Mouse (Mus musculus) kidney, embryonic 15.5 days (tissue): Measurements from ENCODE around the gene Pea15a. TPM values are rescaled to one million over a fixed set of nuclear protein-coding genes. Genes with fewer than 3 reads are reported as not detected.

Source experiments
- ATAC-seq: fragments of 200-750 bp; cut with Nextera tagmentation; replicated peaks from 2 replicates; pipeline ENCODE4 v1.8.0; 2017; ENCODE audit warnings: moderate TSS enrichment; ENCODE audit not compliant: low FRiP score
- H3K27ac ChIP-seq: fragments of 300-500 bp; sonication (generic); 2 replicates; pipeline ENCODE4 v1.5.1; 2015; ENCODE audit warnings: mild to moderate bottlenecking, inconsistent platforms
- H3K27me3 ChIP-seq: fragments of 300-500 bp; sonication (generic); 2 replicates; pipeline ENCODE4 v1.6.1; 2015; ENCODE audit warnings: inconsistent platforms
- H3K36me3 ChIP-seq: fragments of 300-500 bp; sonication (generic); 2 replicates; pipeline ENCODE4 v1.6.1; 2015; ENCODE audit warnings: inconsistent platforms
- H3K4me1 ChIP-seq: fragments of 300-500 bp; sonication (generic); 2 replicates; pipeline ENCODE4 v1.6.1; 2015; ENCODE audit warnings: inconsistent platforms
- H3K4me2 ChIP-seq: fragments of 300-500 bp; sonication (generic); 2 replicates; pipeline ENCODE4 v1.6.1; 2015; ENCODE audit warnings: moderate library complexity, mild to moderate bottlenecking, inconsistent platforms
- H3K4me3 ChIP-seq: fragments of 300-500 bp; sonication (generic); replicated peaks from 2 replicates; pipeline ENCODE4 v1.5.1; 2015; ENCODE audit warnings: mild to moderate bottlenecking, inconsistent platforms
- H3K9ac ChIP-seq: fragments of 300-500 bp; sonication (generic); 2 replicates; pipeline ENCODE4 v1.6.1; 2015; ENCODE audit warnings: mild to moderate bottlenecking, inconsistent platforms
- H3K9me3 ChIP-seq: fragments of 300-500 bp; sonication (generic); replicated peaks from 2 replicates; pipeline ENCODE4 v1.6.1; 2016; ENCODE audit warnings: inconsistent platforms
- WGBS: fragments of 180-500 bp; shearing (Covaris S2); methylation state at CpG from one replicate; pipeline ENCODE4 v1.1.7; 2015; ENCODE audit warnings: mixed read lengths; 5-methylcytosine and 5-hydroxymethylcytosine counted together
- polyA plus RNA-seq: library from polyadenylated mRNA; unstranded; fragments of >200 nt; fragmentation: Nextera tagmentation; extraction: Ambion mirVana; gene quantifications from 2 replicates; pipeline ENCODE4 v1.2.1, GENCODE M21; 2015

Gene Pea15a
- polyA plus RNA-seq, 1 experiment from 2014 or later, result 124 TPM

- ATAC-seq, result no peak; the same call in 1 of the 2 replicates
- WGBS, result 72% methylated on average over 4 of the region's 4 CpGs
- no peaks in the 10 kb centered on the region for H3K27me3 ChIP-seq
- H3K4me1 ChIP-seq, result no peaks in the 10 kb centered on the region
- H3K9me3 ChIP-seq, result no peaks in the 10 kb centered on the region
- H3K36me3 ChIP-seq, result peaks cover 90% of the 10 kb centered on the region
- H3K4me3 ChIP-seq, result no peak overlapping the region
- H3K27ac ChIP-seq, result no peak overlapping the region
- H3K9ac ChIP-seq, result no peak overlapping the region
- H3K4me2 ChIP-seq, result no peak overlapping the region
These were observed 17.7 kb downstream of the Pea15a start for GRCm38 (mm10) chr1:172188891-172189290.

DNA sequence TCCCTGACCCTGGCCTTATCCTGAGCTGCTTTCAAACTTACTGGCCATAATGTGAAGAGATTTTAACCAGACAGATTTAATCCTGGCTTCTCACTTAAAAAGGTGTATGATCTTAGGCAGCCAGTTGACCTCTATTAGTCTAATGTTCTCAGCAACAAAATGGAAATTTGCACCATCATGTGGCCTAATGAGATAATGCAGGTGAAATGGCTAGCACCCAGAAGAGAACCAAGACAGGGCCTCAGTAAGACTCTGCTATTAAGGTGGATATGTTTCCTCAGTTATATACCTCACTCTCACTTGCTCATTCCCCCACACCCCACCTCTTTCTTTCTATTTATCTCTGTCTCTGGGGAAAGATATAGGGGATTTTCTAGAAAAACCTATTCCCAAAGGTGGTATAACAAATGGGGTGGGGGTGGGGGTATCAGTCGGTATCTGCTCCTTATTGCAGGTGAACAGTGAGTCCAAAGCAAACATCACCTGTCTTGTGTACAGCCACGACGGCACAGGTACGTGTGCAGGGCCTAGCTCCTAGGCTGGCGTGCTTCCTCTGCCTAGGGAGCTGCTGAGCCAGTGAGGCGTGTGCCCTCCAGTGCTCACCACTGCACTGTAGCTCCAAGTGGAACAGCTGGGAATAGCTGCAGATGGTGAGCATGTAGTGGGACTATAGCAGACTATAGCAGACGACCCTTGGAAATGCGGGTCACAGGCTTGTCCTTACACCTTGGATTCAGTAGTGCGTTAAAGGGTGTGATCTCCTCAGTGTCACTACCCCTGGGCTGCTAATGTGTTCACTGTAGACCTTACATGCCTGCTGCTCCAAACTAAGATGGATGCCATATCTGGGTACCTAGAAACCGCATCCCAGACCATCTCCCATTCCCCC lies 20.0 kb downstream of the Pea15a start:
- H3K4me1 ChIP-seq, result no peaks in the 10 kb centered on the region
- H3K27me3 ChIP-seq, result no peaks in the 10 kb centered on the region
- no peak overlapping the region for H3K4me3 ChIP-seq
- H3K4me2 ChIP-seq, result no peak overlapping the region
- peaks cover 87% of the 10 kb centered on the region for H3K36me3 ChIP-seq
- no peak overlapping the region for H3K27ac ChIP-seq
- H3K9ac ChIP-seq, result no peak overlapping the region
- 96% methylated on average over 10 of the region's 10 CpGs for WGBS
- H3K9me3 ChIP-seq, result no peaks in the 10 kb centered on the region
- ATAC-seq, result no peak

GRCm38 (mm10) chr1:172183915-172184314 lies 22.7 kb downstream of the Pea15a start:
- no peak for ATAC-seq
- H3K4me1 ChIP-seq, result 0 out of 2 replicates have a peak, but pooled peaks cover 4% of the 10 kb centered on the region
- peaks cover 86% of the 10 kb centered on the region for H3K36me3 ChIP-seq
- H3K4me2 ChIP-seq, result no peak overlapping the region
- H3K4me3 ChIP-seq, result no peak overlapping the region
- H3K9ac ChIP-seq, result no peak overlapping the region
- no peak overlapping the region for H3K27ac ChIP-seq
- H3K27me3 ChIP-seq, result no peaks in the 10 kb centered on the region
- H3K9me3 ChIP-seq, result no peaks in the 10 kb centered on the region

- no peak overlapping the region for H3K4me3 ChIP-seq
- 0 out of 2 replicates have a peak, but pooled peaks cover 4% of the 10 kb centered on the region for H3K4me1 ChIP-seq
- no peak overlapping the region for H3K9ac ChIP-seq
- H3K27me3 ChIP-seq, result no peaks in the 10 kb centered on the region
- WGBS, result 99% methylated on average over 6 of the region's 6 CpGs
- no peak overlapping the region for H3K27ac ChIP-seq
- ATAC-seq, result no peak
- H3K36me3 ChIP-seq, result peaks cover 86% of the 10 kb centered on the region
- no peak overlapping the region for H3K4me2 ChIP-seq
- no peaks in the 10 kb centered on the region for H3K9me3 ChIP-seq
These were observed 23.5 kb downstream of the Pea15a start for GRCm38 (mm10) chr1:172183056-172183455.

- no peak overlapping the region for H3K4me3 ChIP-seq
- peaks cover 84% of the 10 kb centered on the region for H3K36me3 ChIP-seq
These were observed 24.8 kb downstream of the Pea15a start for GRCm38 (mm10) chr1:172181777-172182176.

DNA sequence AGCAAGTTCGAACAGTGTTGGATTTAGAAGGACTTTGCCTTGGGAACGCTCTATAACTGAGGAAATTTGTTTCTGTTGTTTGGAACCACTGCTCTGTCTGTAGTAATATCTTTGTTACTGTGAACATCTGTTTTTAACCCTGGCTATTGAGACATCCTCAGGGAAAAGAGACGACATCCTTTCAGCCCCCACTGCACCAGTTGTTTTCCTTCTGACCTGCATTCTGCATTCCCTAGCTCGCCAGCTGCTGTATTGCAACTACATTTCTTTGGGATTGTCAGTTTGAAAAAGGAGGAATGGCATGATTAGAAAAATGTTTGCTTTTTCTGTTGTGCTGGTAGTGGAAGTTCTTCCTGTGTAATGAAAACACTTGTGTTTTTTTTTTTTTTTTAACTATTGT lies 25.7 kb downstream of the Pea15a start:
- Histone ChIP-seq H3K9me3 (no peaks in the 10 kb centered on the region), H3K36me3 (peaks cover 82% of the 10 kb centered on the region), H3K4me2 (no peak overlapping the region), H3K4me1 (0 out of 2 replicates have a peak, but pooled peaks cover 4% of the 10 kb centered on the region), H3K27ac (0 out of 2 replicates have a peak overlapping the region, but pooled peaks have one; percentile 5), H3K4me3 (no peak overlapping the region), H3K27me3 (no peaks in the 10 kb centered on the region), H3K9ac (no peak overlapping the region)
- WGBS, result 36% methylated on average over 4 of the region's 4 CpGs
- ATAC-seq, result no peak

More at GRCm38 (mm10) chr1:172181777-172182176, 24.8 kb downstream of the Pea15a start:
- no peak for ATAC-seq
- no peaks in the 10 kb centered on the region for H3K9me3 ChIP-seq
- H3K27ac ChIP-seq, result no peak overlapping the region
- H3K4me2 ChIP-seq, result no peak overlapping the region
- 0 out of 2 replicates have a peak, but pooled peaks cover 4% of the 10 kb centered on the region for H3K4me1 ChIP-seq
- H3K9ac ChIP-seq, result no peak overlapping the region
- no peaks in the 10 kb centered on the region for H3K27me3 ChIP-seq
- WGBS, result 91% methylated on average over 3 of the region's 3 CpGs

GRCm38 (mm10) chr1:172179102-172179501 lies 27.5 kb downstream of the Pea15a start:
- H3K9ac ChIP-seq, result no peak overlapping the region
- no peaks in the 10 kb centered on the region for H3K27me3 ChIP-seq
- H3K9me3 ChIP-seq, result no peaks in the 10 kb centered on the region
- 50% methylated on average over 7 of the region's 7 CpGs for WGBS
- H3K27ac ChIP-seq, result no peak overlapping the region
- peaks cover 83% of the 10 kb centered on the region for H3K36me3 ChIP-seq
- no peak overlapping the region for H3K4me3 ChIP-seq
- H3K4me2 ChIP-seq, result no peak overlapping the region
- ATAC-seq, result no peak
- H3K4me1 ChIP-seq, result 0 out of 2 replicates have a peak, but pooled peaks cover 4% of the 10 kb centered on the region

- no peak for ATAC-seq
- Histone ChIP-seq H3K9me3 (no peaks in the 10 kb centered on the region), H3K27ac (no peak overlapping the region), H3K9ac (no peak overlapping the region), H3K4me3 (no peak overlapping the region), H3K4me1 (0 out of 2 replicates have a peak, but pooled peaks cover 4% of the 10 kb centered on the region), H3K36me3 (peaks cover 91% of the 10 kb centered on the region), H3K27me3 (no peaks in the 10 kb centered on the region), H3K4me2 (no peak overlapping the region)
- WGBS, result 89% methylated on average over 7 of the region's 7 CpGs
These were observed 28.8 kb downstream of the Pea15a start for GRCm38 (mm10) chr1:172177791-172178190.

- peaks cover 90% of the 10 kb centered on the region for H3K36me3 ChIP-seq
- H3K4me3 ChIP-seq, result no peak overlapping the region
- H3K9ac ChIP-seq, result no peak overlapping the region
- ATAC-seq, result no peak
- no peaks in the 10 kb centered on the region for H3K27me3 ChIP-seq
- H3K27ac ChIP-seq, result no peak overlapping the region
- no peaks in the 10 kb centered on the region for H3K9me3 ChIP-seq
- H3K4me2 ChIP-seq, result no peak overlapping the region
- 72% methylated on average over 5 of the region's 5 CpGs for WGBS
- peaks cover 6% of the 10 kb centered on the region for H3K4me1 ChIP-seq
These were observed 33.4 kb downstream of the Pea15a start for GRCm38 (mm10) chr1:172173181-172173580.

GRCm38 (mm10) chr1:172172381-172172780 lies 34.2 kb downstream of the Pea15a start:
- WGBS, result 69% methylated on average over 21 of the region's 21 CpGs
- Histone ChIP-seq H3K27ac (no peak overlapping the region), H3K36me3 (peaks cover 90% of the 10 kb centered on the region), H3K9me3 (no peaks in the 10 kb centered on the region), H3K27me3 (no peaks in the 10 kb centered on the region), H3K4me1 (peaks cover 14% of the 10 kb centered on the region), H3K9ac (no peak overlapping the region), H3K4me2 (no peak overlapping the region), H3K4me3 (no peak overlapping the region)
- peak; percentile 27; the same call in 1 of the 2 replicates for ATAC-seq

DNA sequence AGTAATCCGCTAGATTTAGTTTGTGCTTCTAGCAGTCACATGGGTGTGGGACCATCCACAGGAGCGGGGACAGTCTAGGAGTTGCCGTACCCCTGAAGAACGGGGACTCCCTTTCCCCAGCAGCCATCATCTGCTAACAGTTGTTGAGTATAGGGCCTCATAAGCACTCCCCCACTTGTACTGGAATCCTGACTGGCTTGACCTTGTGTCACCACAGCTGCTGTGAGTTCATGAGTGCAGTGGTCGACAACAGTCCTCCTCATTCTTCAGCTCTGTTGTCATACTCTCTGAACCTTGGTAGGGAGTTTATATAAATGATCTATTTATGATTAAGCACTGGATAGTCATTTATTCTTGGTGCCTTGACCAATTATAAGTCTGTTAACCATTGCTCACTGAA lies 36.8 kb downstream of the Pea15a start:
- no peak overlapping the region for H3K27ac ChIP-seq
- H3K9me3 ChIP-seq, result no peaks in the 10 kb centered on the region
- 86% methylated on average over 5 of the region's 5 CpGs for WGBS
- peaks cover 94% of the 10 kb centered on the region for H3K36me3 ChIP-seq
- no peak overlapping the region for H3K4me3 ChIP-seq
- ATAC-seq, result no peak
- H3K4me1 ChIP-seq, result peaks cover 18% of the 10 kb centered on the region
- H3K4me2 ChIP-seq, result no peak overlapping the region
- no peak overlapping the region for H3K9ac ChIP-seq
- no peaks in the 10 kb centered on the region for H3K27me3 ChIP-seq

DNA sequence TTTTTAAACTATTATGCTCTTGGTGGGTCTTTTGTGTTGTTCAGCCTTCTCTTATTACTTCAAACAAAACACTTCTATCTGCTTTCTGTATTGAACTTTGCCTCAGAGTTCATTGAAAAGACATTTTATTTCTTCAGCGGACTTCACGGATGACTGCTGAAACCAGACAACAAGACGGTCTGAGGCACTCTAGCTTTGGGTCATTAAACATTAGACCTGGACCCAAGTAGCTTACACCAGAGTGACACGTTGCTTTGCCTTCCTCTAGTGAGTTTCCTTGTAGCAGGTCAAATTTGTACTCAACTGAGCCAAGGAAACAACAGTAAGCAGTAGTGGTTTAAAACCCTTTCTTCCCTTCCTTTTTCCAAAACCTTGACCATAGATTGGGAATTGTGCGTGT lies 38.7 kb downstream of the Pea15a start:
- Histone ChIP-seq H3K9me3 (no peaks in the 10 kb centered on the region), H3K9ac (no peak overlapping the region), H3K4me2 (no peak overlapping the region), H3K27ac (peak overlapping the region; percentile 29), H3K4me1 (peaks cover 23% of the 10 kb centered on the region), H3K36me3 (peaks cover 87% of the 10 kb centered on the region), H3K4me3 (no peak overlapping the region), H3K27me3 (no peaks in the 10 kb centered on the region)
- WGBS, result 59% methylated on average over 5 of the region's 5 CpGs
- ATAC-seq, result peak; percentile 87
